Mouse (Mus musculus) myocyte (in vitro differentiated cells): ENCODE results near the gene C2cd2l.

Experiments
- E2F4 ChIP-seq: IDR thresholded peaks from one replicate; pipeline ENCODE4 v1.6.1; 2011; ENCODE audit warnings: mild to moderate bottlenecking, control low read depth, moderate library complexity; ENCODE audit not compliant: insufficient read depth
- MYOG ChIP-seq, 3 experiments: IDR thresholded peaks; one replicate each; pipeline ENCODE4 v1.6.1; 2011; ENCODE audit warnings: control low read depth in 2 of 3, low read depth in 2 of 3, mild to moderate bottlenecking in 2 of 3; ENCODE audit not compliant: insufficient read length in 2 of 3, control insufficient read depth in 1 of 3, insufficient read depth in 1 of 3
- POLR2A ChIP-seq: IDR thresholded peaks from one replicate; pipeline ENCODE4 v1.6.1; 2011; ENCODE audit warnings: low read depth, mild to moderate bottlenecking, control low read depth, moderate library complexity; ENCODE audit not compliant: insufficient read length
- SRF ChIP-seq: IDR thresholded peaks from one replicate; pipeline ENCODE4 v1.6.1; 2011; ENCODE audit warnings: low read depth; ENCODE audit not compliant: control insufficient read depth, insufficient read length
- TCF12 ChIP-seq: IDR thresholded peaks from one replicate; pipeline ENCODE4 v1.6.1; 2011; ENCODE audit warnings: mild to moderate bottlenecking, control low read depth; ENCODE audit not compliant: poor library complexity, insufficient read depth, severe bottlenecking

DNA sequence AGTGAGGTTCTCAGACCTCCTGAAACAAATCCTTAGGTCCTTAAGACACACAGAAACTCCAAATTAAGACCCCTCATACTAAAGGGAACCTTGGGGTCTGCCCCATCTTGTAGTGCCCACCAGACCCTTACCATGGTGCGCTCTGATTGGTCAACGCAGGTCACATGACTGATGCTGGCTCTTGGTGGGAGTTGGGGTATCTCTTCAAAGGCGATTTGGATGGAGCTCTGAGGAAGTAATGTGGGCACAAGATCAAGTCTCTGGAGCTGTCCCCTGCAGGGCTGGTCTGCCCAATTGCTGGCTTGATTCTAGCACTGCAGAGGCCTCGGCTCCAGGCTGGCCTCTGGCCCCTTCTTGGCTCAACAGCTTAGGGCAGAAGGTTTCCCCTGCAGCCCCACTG, 2.6 kb downstream of the C2cd2l start:
- TF ChIP-seq POLR2A: no peak
- no peak for TF ChIP-seq SRF
- no peak for TF ChIP-seq E2F4
- TF ChIP-seq MYOG (IDR thresholded peaks at IDR 0.05; ENCODE audit: control insufficient read depth in 1 of 3, insufficient read depth in 1 of 3, insufficient read length in 2 of 3, low read depth in 2 of 3): no peak
- TF ChIP-seq TCF12: no peak
